Mouse (Mus musculus) myocyte (in vitro differentiated cells): ENCODE measurements at regions not wholly inside any gene's neighbourhood (a gene's known extent, or its start where the extent isn't known, plus 50 kb on each side); places are given as distances from the start of the nearest gene placed in this dataset.

Experiments
- H3K27me3 ChIP-seq: one replicate; pipeline ENCODE4 v1.6.1; 2011; ENCODE audit not compliant: control insufficient read depth, insufficient read depth, insufficient read length
- H3K36me3 ChIP-seq: one replicate; pipeline ENCODE4 v1.6.1; 2011; ENCODE audit not compliant: control insufficient read depth, insufficient read depth
- H3K4me2 ChIP-seq: one replicate; pipeline ENCODE4 v1.6.1; 2011; ENCODE audit warnings: low read depth, control low read depth
- H3K4me3 ChIP-seq: one replicate; pipeline ENCODE4 v1.5.1; 2011; ENCODE audit warnings: mild to moderate bottlenecking, control low read depth, moderate library complexity
- H3K79me2 ChIP-seq: one replicate; pipeline ENCODE4 v1.6.1; 2011; ENCODE audit not compliant: control insufficient read depth, insufficient read depth
- H3ac ChIP-seq: one replicate; pipeline ENCODE4 v1.6.1; 2011; ENCODE audit not compliant: control insufficient read depth, insufficient read length
- CEBPB ChIP-seq: IDR thresholded peaks from 2 replicates; pipeline ENCODE4 v1.6.1; 2011; ENCODE audit warnings: mild to moderate bottlenecking, moderate library complexity; ENCODE audit not compliant: poor library complexity, insufficient read depth, severe bottlenecking
- E2F4 ChIP-seq: IDR thresholded peaks from one replicate; pipeline ENCODE4 v1.6.1; 2011; ENCODE audit warnings: mild to moderate bottlenecking, control low read depth, moderate library complexity; ENCODE audit not compliant: insufficient read depth
- MAX ChIP-seq: IDR thresholded peaks from one replicate; pipeline ENCODE4 v1.6.1; 2011; ENCODE audit warnings: low read depth, mild to moderate bottlenecking, control low read depth
- MYOD1 ChIP-seq, 3 experiments: IDR thresholded peaks; one replicate each; pipeline ENCODE4 v1.6.1; 2011; ENCODE audit warnings: control low read depth in 2 of 3, low read depth in 2 of 3, mild to moderate bottlenecking in 2 of 3, moderate library complexity in 1 of 3; ENCODE audit not compliant: insufficient read length in 2 of 3, control insufficient read depth in 1 of 3
- MYOG ChIP-seq, 3 experiments: IDR thresholded peaks; one replicate each; pipeline ENCODE4 v1.6.1; 2011; ENCODE audit warnings: control low read depth in 2 of 3, low read depth in 2 of 3, mild to moderate bottlenecking in 2 of 3; ENCODE audit not compliant: insufficient read length in 2 of 3, control insufficient read depth in 1 of 3, insufficient read depth in 1 of 3
- POLR2A ChIP-seq: IDR thresholded peaks from one replicate; pipeline ENCODE4 v1.6.1; 2011; ENCODE audit warnings: low read depth, mild to moderate bottlenecking, control low read depth, moderate library complexity; ENCODE audit not compliant: insufficient read length
- POLR2AphosphoS2 ChIP-seq: IDR thresholded peaks from one replicate; pipeline ENCODE4 v1.6.1; 2011; ENCODE audit warnings: low read depth, control low read depth; ENCODE audit not compliant: insufficient read length
- REST ChIP-seq: IDR thresholded peaks from one replicate; pipeline ENCODE4 v1.6.1; 2011; ENCODE audit warnings: mild to moderate bottlenecking, control low read depth, moderate library complexity; ENCODE audit not compliant: insufficient read depth, insufficient read length
- SRF ChIP-seq: IDR thresholded peaks from one replicate; pipeline ENCODE4 v1.6.1; 2011; ENCODE audit warnings: low read depth; ENCODE audit not compliant: control insufficient read depth, insufficient read length
- TCF12 ChIP-seq: IDR thresholded peaks from one replicate; pipeline ENCODE4 v1.6.1; 2011; ENCODE audit warnings: mild to moderate bottlenecking, control low read depth; ENCODE audit not compliant: poor library complexity, insufficient read depth, severe bottlenecking
- TCF3 ChIP-seq: IDR thresholded peaks from one replicate; pipeline ENCODE4 v1.6.1; 2011; ENCODE audit warnings: low read depth, control low read depth; ENCODE audit not compliant: insufficient read length
- USF1 ChIP-seq: IDR thresholded peaks from one replicate; pipeline ENCODE4 v1.6.1; 2011; ENCODE audit warnings: low read depth, mild to moderate bottlenecking, control low read depth, moderate library complexity

DNA sequence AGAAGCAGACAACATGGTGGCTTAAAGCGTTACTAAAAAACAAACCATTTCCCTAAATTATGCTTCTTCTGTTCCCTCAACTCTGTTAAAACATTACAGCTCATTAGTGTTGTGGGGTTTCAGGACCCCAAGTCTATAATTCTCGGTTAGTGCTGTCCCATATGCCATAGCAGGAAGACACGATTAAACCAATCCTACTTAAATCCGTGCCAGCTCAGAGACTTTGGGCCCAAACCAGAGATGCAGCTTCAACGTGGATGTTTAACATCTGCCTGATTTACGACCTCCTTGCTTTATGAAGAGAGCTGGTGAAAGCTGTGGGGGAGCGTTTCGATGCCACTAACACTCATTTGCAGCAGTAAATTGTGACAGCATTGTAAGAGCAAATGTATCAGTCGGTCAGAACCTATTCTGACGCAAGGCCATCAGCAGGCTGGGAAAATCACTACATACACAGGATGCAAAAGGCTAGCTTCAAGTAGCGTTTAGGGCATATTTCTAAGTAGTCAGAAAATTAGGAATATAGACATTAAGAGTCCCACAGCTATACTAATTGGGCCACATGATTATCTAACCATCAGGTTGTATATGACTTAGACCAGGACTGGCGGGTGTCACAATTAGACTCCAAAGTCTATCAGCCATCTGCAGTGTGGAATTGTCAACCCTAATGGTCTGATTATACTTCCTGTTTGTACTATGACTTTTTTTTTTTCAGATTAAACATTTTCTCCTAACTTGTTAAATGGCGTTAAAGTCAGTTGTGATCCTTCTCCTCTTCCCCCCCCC, 333.1 kb upstream of the Gm6657 start:
- Histone ChIP-seq H3K27me3 (no peaks in the 10 kb centered on the region), H3K79me2 (no peaks in the 10 kb centered on the region), H3K4me3 (no peak overlapping the region), H3K36me3 (no peaks in the 10 kb centered on the region), H3K4me2 (no peak overlapping the region), H3ac (no peak overlapping the region)
- TF ChIP-seq MYOD1 (IDR thresholded peaks at IDR 0.05; ENCODE audit: control insufficient read depth in 1 of 3, insufficient read length in 2 of 3, low read depth in 2 of 3) (no peak), SRF (no peak), POLR2A (no peak), USF1 (no peak), MYOG (IDR thresholded peaks at IDR 0.05; ENCODE audit: control insufficient read depth in 1 of 3, insufficient read depth in 1 of 3, insufficient read length in 2 of 3, low read depth in 2 of 3) (no peak), CEBPB (no peak), E2F4 (no peak), MAX (no peak)

DNA sequence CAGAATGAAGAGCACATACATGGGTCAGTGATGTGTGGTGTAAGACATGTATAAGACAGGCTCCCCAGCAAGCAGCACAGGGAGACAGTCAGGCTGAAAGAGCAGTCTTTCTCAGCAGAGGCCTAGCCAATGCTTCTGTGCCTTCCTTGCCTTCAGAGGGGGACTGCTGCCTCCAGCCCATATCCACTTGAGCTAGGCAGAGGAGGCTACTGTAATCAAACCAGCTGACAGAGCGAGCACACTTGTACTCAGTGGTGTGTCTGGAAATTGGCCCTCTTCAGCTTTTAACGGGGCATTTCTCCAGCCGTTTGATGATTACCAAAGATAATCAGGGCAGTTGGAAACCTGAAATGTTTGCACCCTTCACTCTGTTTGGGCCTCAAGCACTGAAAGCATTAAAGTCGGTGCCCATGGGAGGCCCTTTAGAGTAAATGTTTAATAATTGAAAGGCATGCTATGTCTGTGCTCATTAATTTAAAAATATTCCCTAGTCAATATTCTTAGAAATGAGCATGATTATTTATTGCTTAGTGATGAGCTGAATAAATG, 326.0 kb upstream of the Gm6657 start:
- no peak for TF ChIP-seq REST
- TF ChIP-seq MAX: no peak
- TF ChIP-seq CEBPB: no peak
- TF ChIP-seq POLR2A: no peak
- TF ChIP-seq TCF12: no peak
- no peak for TF ChIP-seq TCF3
- no peak for TF ChIP-seq SRF
- TF ChIP-seq POLR2AphosphoS2: no peak
- TF ChIP-seq E2F4: no peak
- TF ChIP-seq MYOD1 (IDR thresholded peaks at IDR 0.05; ENCODE audit: control insufficient read depth in 1 of 3, insufficient read length in 2 of 3, low read depth in 2 of 3): no peak
- no peak for TF ChIP-seq USF1
- TF ChIP-seq MYOG (IDR thresholded peaks at IDR 0.05; ENCODE audit: control insufficient read depth in 1 of 3, insufficient read depth in 1 of 3, insufficient read length in 2 of 3, low read depth in 2 of 3): no peak
- Histone ChIP-seq H3K4me3 (no peak overlapping the region), H3K79me2 (no peaks in the 10 kb centered on the region), H3K27me3 (no peaks in the 10 kb centered on the region), H3ac (no peak overlapping the region), H3K36me3 (no peaks in the 10 kb centered on the region), H3K4me2 (no peak overlapping the region)

DNA sequence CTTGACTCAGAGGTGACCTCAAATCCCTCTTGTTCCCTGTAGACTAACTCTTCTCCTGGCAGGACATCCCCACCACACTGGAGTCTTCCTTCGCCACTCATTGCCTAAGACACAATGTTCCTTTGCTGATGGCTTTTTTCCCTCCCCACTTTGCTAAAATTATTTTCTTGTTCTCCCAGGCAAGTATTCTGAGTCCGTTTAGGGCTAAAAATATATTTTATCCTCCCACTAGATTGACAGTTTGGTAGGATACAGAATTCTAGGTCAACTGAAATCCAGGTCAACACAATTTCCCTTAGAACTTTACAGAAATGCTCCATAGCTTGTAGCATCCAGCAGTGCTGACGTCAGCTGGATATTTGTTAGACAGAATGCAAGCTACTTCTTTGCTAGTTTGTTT, 324.7 kb upstream of the Gm6657 start:
- Histone ChIP-seq H3K79me2 (no peaks in the 10 kb centered on the region), H3K36me3 (no peaks in the 10 kb centered on the region), H3K4me2 (no peak overlapping the region), H3ac (no peak overlapping the region), H3K27me3 (no peaks in the 10 kb centered on the region), H3K4me3 (no peak overlapping the region)
- TF ChIP-seq POLR2AphosphoS2 (no peak), CEBPB (no peak), MYOG (IDR thresholded peaks at IDR 0.05; ENCODE audit: control insufficient read depth in 1 of 3, insufficient read depth in 1 of 3, insufficient read length in 2 of 3, low read depth in 2 of 3) (no peak), SRF (no peak), TCF3 (no peak), USF1 (no peak), POLR2A (no peak), MAX (no peak)

DNA sequence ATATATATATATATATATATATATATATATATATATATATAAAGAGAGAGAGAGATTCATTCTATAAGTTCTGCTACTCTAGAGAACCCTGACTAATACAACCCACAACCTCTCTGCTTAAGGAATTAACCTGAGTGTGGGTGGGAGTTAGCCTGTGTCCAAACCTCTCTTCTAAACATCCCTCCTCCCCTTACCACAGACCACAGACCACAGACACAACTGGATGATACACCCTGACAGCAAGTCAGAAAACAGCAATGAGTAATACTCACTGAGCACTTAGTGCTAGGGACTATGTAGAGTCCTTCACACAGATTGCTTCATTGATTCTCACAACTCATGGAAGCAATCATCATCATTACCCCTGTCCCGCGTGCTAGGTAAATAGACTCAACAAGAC, 306.7 kb upstream of the Gm6657 start:
- H3ac ChIP-seq: no peak overlapping the region
- no peak overlapping the region for H3K4me2 ChIP-seq
- H3K79me2 ChIP-seq: no peaks in the 10 kb centered on the region
- no peak for TF ChIP-seq SRF
- TF ChIP-seq USF1: no peak
- TF ChIP-seq POLR2A: no peak
- TF ChIP-seq REST: no peak
- TF ChIP-seq TCF12: no peak
- TF ChIP-seq E2F4: no peak
- no peak for TF ChIP-seq POLR2AphosphoS2
- H3K36me3 ChIP-seq: no peaks in the 10 kb centered on the region
- H3K4me3 ChIP-seq: no peak overlapping the region
- H3K27me3 ChIP-seq: no peaks in the 10 kb centered on the region

DNA sequence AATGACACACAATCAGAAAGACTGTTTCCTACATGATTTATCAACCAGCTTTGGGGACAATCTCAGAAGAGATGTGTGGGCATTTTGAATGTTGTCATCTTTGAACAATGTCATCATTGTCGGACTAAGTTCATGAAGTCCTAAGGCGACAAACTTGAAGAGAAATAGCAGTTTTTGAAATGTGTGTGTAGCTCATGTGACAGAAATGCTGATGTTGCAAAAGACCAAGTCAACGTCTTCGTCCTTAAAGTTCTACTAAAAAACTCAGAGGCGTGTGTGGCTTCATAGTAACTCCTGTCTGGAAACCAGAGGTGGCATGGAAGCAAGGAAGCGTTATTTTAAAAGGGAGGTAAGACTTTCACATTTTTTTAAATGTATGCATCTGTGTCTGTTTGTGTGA, 302.6 kb upstream of the Gm6657 start:
- no peak overlapping the region for H3ac ChIP-seq
- H3K36me3 ChIP-seq: no peaks in the 10 kb centered on the region
- H3K79me2 ChIP-seq: no peaks in the 10 kb centered on the region
- TF ChIP-seq TCF3 (no peak), TCF12 (no peak), USF1 (no peak), POLR2AphosphoS2 (no peak), E2F4 (no peak), SRF (no peak), MYOG (IDR thresholded peaks at IDR 0.05; ENCODE audit: control insufficient read depth in 1 of 3, insufficient read depth in 1 of 3, insufficient read length in 2 of 3, low read depth in 2 of 3) (no peak), MYOD1 (IDR thresholded peaks at IDR 0.05; ENCODE audit: control insufficient read depth in 1 of 3, insufficient read length in 2 of 3, low read depth in 2 of 3) (no peak), MAX (no peak), CEBPB (no peak)
- H3K4me2 ChIP-seq: no peak overlapping the region
- no peaks in the 10 kb centered on the region for H3K27me3 ChIP-seq
- no peak overlapping the region for H3K4me3 ChIP-seq
